Mouse (Mus musculus) left cerebral cortex, adult 6 months (tissue): ENCODE data around the gene Aqp7. TPM values are rescaled to one million over a fixed set of nuclear protein-coding genes. Genes with fewer than 3 reads are reported as not detected.

ENCODE experiments used
- long read RNA-seq, 2 experiments: library from polyadenylated mRNA; unstranded; transcript quantifications; one replicate each; pipeline ENCODE4 v2.0.0; 2019 to 2020
- polyA plus RNA-seq: library from polyadenylated mRNA; unstranded; fragments of <200 nt; fragmentation: Nextera tagmentation; gene quantifications from 2 replicates; pipeline ENCODE4 v1.2.3, GENCODE M21; 2021

The Aqp7 gene
- not detected in 2 replicates for polyA plus RNA-seq
- long read RNA-seq, experiment 1: 0 reads
- long read RNA-seq, experiment 2: 0 reads

GRCm38 (mm10) chr4:41047524-41048271 lies at the start of gene Aqp7:
Aqp7 (minus strand) TSS chr4:41048139.

Other genes with a start within 250 kb of the Aqp7 start
- gene B4galt1, start 194.1 kb downstream of the Aqp7 start, polyA plus RNA-seq: 4.4 and 4.6 TPM in 2 replicates
- gene Spink4, start 128.1 kb downstream of the Aqp7 start, polyA plus RNA-seq: not detected in 2 replicates
- 36.0 and 208 TPM in 2 replicates for gene Bag1, start 99.8 kb downstream of the Aqp7 start, polyA plus RNA-seq
- gene Chmp5, start 99.7 kb downstream of the Aqp7 start, polyA plus RNA-seq: 154 and 188 TPM in 2 replicates
- 22.9 and 30.1 TPM in 2 replicates for gene Nfx1, start 77.2 kb downstream of the Aqp7 start, polyA plus RNA-seq
- not detected in 2 replicates for gene Aqp3, start 50.0 kb upstream of the Aqp7 start, polyA plus RNA-seq
- 33.7 and 34.9 TPM in 2 replicates for gene Nol6, start 76.3 kb upstream of the Aqp7 start, polyA plus RNA-seq
- gene Ube2r2, start 87.6 kb upstream of the Aqp7 start, polyA plus RNA-seq: 23.8 and 24.8 TPM in 2 replicates
- gene Ubap2, start 227.0 kb upstream of the Aqp7 start, polyA plus RNA-seq: 13.3 and 15.6 TPM in 2 replicates